Comparison of ENCODE assay signal across 19 mouse cellular contexts in the genomic region with DNA sequence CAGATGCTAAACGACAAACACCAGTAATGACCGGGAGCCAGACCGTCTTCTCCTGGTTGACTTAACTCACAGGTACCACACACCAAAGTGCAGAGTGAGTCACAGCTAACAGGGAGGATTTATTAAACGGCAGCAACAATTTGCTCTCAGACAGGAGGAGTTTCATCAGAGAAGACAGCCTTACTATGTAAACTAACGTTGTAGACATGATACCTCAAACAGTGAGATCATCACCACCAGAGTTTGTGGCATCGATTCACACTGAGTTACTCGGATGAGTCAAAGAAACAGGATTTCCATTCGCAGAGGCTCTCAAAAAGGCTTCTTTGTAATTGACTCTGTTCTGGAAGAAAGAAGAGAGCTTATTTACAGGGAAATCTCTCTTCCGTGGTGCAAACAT. TPM values are rescaled to one million over a fixed set of nuclear protein-coding genes. Genes with fewer than 3 reads are reported as not detected.
A peak's percentile ranks its signal among the peaks of the same experiment; 100 is the strongest.
DNase-seq lines count a peak whose midpoint lies in the region; ATAC-seq and TF ChIP-seq lines count a peak whose summit lies in the region.
"Had no signal": no experiment of that assay in that cellular context is flagged by ENCODE, and none has a peak within 500 bp of the region (broad histone marks: within the 10 kb centered on the region; RNA-seq: fewer than 3 reads in every experiment).

No protein-coding gene starts in this region.

- H3K36me3 ChIP-seq in testis, adult 2 months (ENCODE audit: control insufficient read depth, insufficient read depth, low read length): no peaks in the 10 kb centered on the region
- no peaks in the 10 kb centered on the region for H3K36me3 ChIP-seq in hindbrain, embryonic 10.5 days
- no peaks in the 10 kb centered on the region for H3K36me3 ChIP-seq in liver, postnatal 0 days (replicated peaks; ENCODE audit: insufficient read depth, low read length)
- H3K36me3 ChIP-seq: embryonic facial prominence, embryonic 12.5 days; heart, embryonic 12.5 days; hindbrain, embryonic 15.5 days had no signal

- TF ChIP-seq EP300 in liver, postnatal 0 days (IDR thresholded peaks at IDR 0.05; ENCODE audit: low read depth): no peak

- TF ChIP-seq POLR2A in testis, adult 2 months (IDR thresholded peaks at IDR 0.05; ENCODE audit: control insufficient read depth, low read depth, low read length): no peak

- no peaks in the 10 kb centered on the region for H3K27me3 ChIP-seq in testis, adult 2 months (ENCODE audit: control insufficient read depth, insufficient read depth, low read length)
- no peaks in the 10 kb centered on the region for H3K27me3 ChIP-seq in hindbrain, embryonic 10.5 days (ENCODE audit: insufficient read depth, poor library complexity, severe bottlenecking)
- H3K27me3 ChIP-seq in liver, postnatal 0 days (ENCODE audit: insufficient read depth, low read length): no peaks in the 10 kb centered on the region
- H3K27me3 ChIP-seq: embryonic facial prominence, embryonic 12.5 days; heart, embryonic 12.5 days; hindbrain, embryonic 15.5 days had no signal

- H3K4me3 ChIP-seq in testis, adult 2 months (ENCODE audit: control insufficient read depth, low read depth, low read length): no peak overlapping the region
- no peak overlapping the region for H3K4me3 ChIP-seq in hindbrain, embryonic 10.5 days
- H3K4me3 ChIP-seq in liver, postnatal 0 days (ENCODE audit: low read depth, low read length): no peak overlapping the region
- H3K4me3 ChIP-seq: embryonic facial prominence, embryonic 12.5 days; heart, adult 2 months; heart, embryonic 12.5 days; hindbrain, embryonic 15.5 days had no signal

- WGBS in hindbrain, embryonic 10.5 days: 79% methylated on average over 9 of the region's 9 CpGs
- 76% methylated on average over 9 of the region's 9 CpGs for WGBS in liver, postnatal 0 days (ENCODE audit: insufficient replicate concordance)

- no peak overlapping the region for H3K4me2 ChIP-seq in liver, postnatal 0 days (ENCODE audit: low read depth, low read length)
- H3K4me2 ChIP-seq: embryonic facial prominence, embryonic 12.5 days; heart, embryonic 12.5 days; hindbrain, embryonic 15.5 days had no signal

- H3K9ac ChIP-seq in liver, postnatal 0 days (replicated peaks): no peak overlapping the region
- H3K9ac ChIP-seq: embryonic facial prominence, embryonic 12.5 days; heart, embryonic 12.5 days; hindbrain, embryonic 15.5 days had no signal

- H3K27ac ChIP-seq in testis, adult 2 months (ENCODE audit: control insufficient read depth, insufficient read depth, low read depth, low read length): peak overlapping the region; percentile 43; the same call in 1 of the 2 replicates
- no peak overlapping the region for H3K27ac ChIP-seq in hindbrain, embryonic 10.5 days
- no peak overlapping the region for H3K27ac ChIP-seq in liver, postnatal 0 days (ENCODE audit: low read depth)
- H3K27ac ChIP-seq: embryonic facial prominence, embryonic 12.5 days; heart, adult 2 months; hindbrain, embryonic 15.5 days had no signal

- no peak for ATAC-seq in liver, postnatal 0 days
- ATAC-seq: forebrain, embryonic 14.5 days; intestine, embryonic 16.5 days had no signal

- H3K9me3 ChIP-seq in hindbrain, embryonic 10.5 days: no peaks in the 10 kb centered on the region
- H3K9me3 ChIP-seq in liver, postnatal 0 days (ENCODE audit: low read length): no peaks in the 10 kb centered on the region
- H3K9me3 ChIP-seq: embryonic facial prominence, embryonic 12.5 days; heart, embryonic 12.5 days; hindbrain, embryonic 15.5 days had no signal

- peaks cover 9% of the 10 kb centered on the region for H3K4me1 ChIP-seq in testis, adult 2 months (ENCODE audit: control insufficient read depth, insufficient read depth, low read length)
- H3K4me1 ChIP-seq in hindbrain, embryonic 10.5 days (replicated peaks): no peaks in the 10 kb centered on the region
- H3K4me1 ChIP-seq in liver, postnatal 0 days (ENCODE audit: insufficient read depth): no peaks in the 10 kb centered on the region
- H3K4me1 ChIP-seq: hindbrain, embryonic 15.5 days had no signal

- DNase-seq in testis, postnatal 14 days (ENCODE audit: low spot score): no peak
- DNase-seq in MN1 (ENCODE audit: low spot score): peak; percentile 15
- peak; percentile 14 for DNase-seq in brain, adult 2 months (ENCODE audit: low read depth, low spot score)
- DNase-seq in hindbrain, embryonic 10.5 days (ENCODE audit: low spot score): no peak
- DNase-seq in kidney, adult 11 months: no peak
- no peak for DNase-seq in liver, postnatal 0 days
- DNase-seq: adrenal gland, postnatal 10 days; cerebellum, adult 11-12 months; cerebellum, adult 9-10 months; cerebellum, postnatal 25 days; gastrocnemius, postnatal 14 days; heart, adult 2 months; kidney, adult 9 months had no signal

- no peak for TF ChIP-seq CTCF in testis, adult 2 months (IDR thresholded peaks at IDR 0.05; ENCODE audit: control insufficient read depth, insufficient read depth, insufficient replicate concordance, low read depth, low read length)
- TF ChIP-seq CTCF in liver, postnatal 0 days (IDR thresholded peaks at IDR 0.05; ENCODE audit: low read depth): no peak

RNA-seq across cellular contexts. Expression of gene Nmi, which starts 12.9 kb away (rescaled TPM):
- polyA plus RNA-seq in testis, adult 2 months (2012; rRNA removed): 0.85 and 1.1 TPM in 2 replicates
- 4.6 and 7.0 TPM in 2 replicates for polyA plus RNA-seq in hindbrain, embryonic 10.5 days (2016; fragmentation: Nextera tagmentation; extraction: Ambion mirVana)
- polyA plus RNA-seq in liver, postnatal 0 days (2015; fragmentation: Nextera tagmentation; extraction: Ambion mirVana): 23.0 and 26.7 TPM in 2 replicates

RNA-seq across cellular contexts. Expression of gene Rbm43, which starts 51.2 kb away (rescaled TPM):
- polyA plus RNA-seq in testis, adult 2 months (2012; rRNA removed): 14.3 and 23.2 TPM in 2 replicates
- polyA plus RNA-seq in hindbrain, embryonic 10.5 days (2016; fragmentation: Nextera tagmentation; extraction: Ambion mirVana): 6.2 and 8.4 TPM in 2 replicates
- polyA plus RNA-seq in liver, postnatal 0 days (2015; fragmentation: Nextera tagmentation; extraction: Ambion mirVana): 11.9 and 12.1 TPM in 2 replicates

RNA-seq across cellular contexts. Expression of gene Tnfaip6, which starts 51.7 kb away (rescaled TPM):
- polyA plus RNA-seq in testis, adult 2 months (2012; rRNA removed): 0.35 and 0.46 TPM in 2 replicates
- polyA plus RNA-seq in hindbrain, embryonic 10.5 days (2016; fragmentation: Nextera tagmentation; extraction: Ambion mirVana): 23.7 and 28.6 TPM in 2 replicates
- polyA plus RNA-seq in liver, postnatal 0 days (2015; fragmentation: Nextera tagmentation; extraction: Ambion mirVana): 0.22 and 0.34 TPM in 2 replicates

Comparison
In these comparisons a context has a peak if more than half of its experiments do, and no peak if none do; other contexts are left out.
1. DNase-seq: peak in MN1 (single experiment) and brain, adult 2 months (single experiment); none in testis, postnatal 14 days (single experiment), hindbrain, embryonic 10.5 days (single experiment), kidney, adult 11 months (single experiment) and liver, postnatal 0 days (single experiment).
2. RNA of gene Tnfaip6, which starts 51.7 kb away (polyA plus RNA-seq): 23.7 to 28.6 TPM in hindbrain, embryonic 10.5 days; 0.35 to 0.46 TPM in testis, adult 2 months and 0.22 to 0.34 TPM in liver, postnatal 0 days; every median in the first group is over 10 times any median in the second.